Mouse (Mus musculus) right cerebral cortex, postnatal 10 days (tissue): ENCODE measurements at regions not wholly inside any gene's neighbourhood (a gene's known extent, or its start where the extent isn't known, plus 50 kb on each side); places are given as distances from the start of the nearest gene placed in this dataset.
A peak's percentile ranks its signal among the peaks of the same experiment; 100 is the strongest.

Experiments used
- DNase-seq, 2 experiments: peaks; one replicate each; pipeline ENCODE4 v3.0.0; 2021; ENCODE audit warnings: low spot score in 2 of 2

DNA sequence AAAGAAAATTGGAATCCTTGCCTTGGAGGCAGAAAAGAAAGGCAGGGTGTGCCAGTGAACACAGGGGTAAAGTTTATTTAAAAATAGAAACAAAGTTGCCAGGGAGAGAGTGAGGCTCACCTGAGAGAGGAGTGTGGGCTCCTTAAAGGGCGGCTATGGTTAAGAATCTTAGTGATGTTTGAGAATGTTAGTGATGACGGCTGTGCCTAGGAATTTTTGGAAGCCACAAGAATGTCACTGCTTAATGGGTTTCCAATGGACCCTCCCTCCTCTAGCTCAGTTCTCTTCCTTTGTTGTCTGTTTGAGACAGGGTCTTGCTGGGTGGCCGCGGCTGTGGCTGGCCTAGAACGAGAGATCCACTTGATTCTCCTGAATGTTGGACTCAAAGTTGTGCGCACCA lies 106.3 kb upstream of the Hs6st1 start:
- no peak for DNase-seq

DNA sequence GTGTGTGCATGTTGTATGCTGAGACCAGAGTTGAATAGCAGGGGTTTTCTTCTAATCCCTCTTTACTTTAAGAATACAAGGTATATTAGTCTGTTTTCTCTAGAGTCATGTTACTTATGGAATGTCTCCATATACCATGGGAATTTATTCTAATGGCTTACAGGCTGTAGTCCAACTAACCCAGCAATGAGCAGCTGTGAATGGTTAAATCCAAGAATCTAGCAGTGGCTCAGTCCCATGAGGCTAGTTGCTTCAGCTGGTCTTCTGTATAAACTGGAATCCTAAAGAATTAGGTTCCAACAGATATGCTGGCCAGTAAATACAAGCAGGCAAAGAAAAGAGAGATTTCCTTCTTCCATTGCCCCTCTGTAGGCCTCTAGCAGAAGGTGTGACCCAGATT lies 99.7 kb upstream of the Hs6st1 start:
- DNase-seq, result no peak

DNA sequence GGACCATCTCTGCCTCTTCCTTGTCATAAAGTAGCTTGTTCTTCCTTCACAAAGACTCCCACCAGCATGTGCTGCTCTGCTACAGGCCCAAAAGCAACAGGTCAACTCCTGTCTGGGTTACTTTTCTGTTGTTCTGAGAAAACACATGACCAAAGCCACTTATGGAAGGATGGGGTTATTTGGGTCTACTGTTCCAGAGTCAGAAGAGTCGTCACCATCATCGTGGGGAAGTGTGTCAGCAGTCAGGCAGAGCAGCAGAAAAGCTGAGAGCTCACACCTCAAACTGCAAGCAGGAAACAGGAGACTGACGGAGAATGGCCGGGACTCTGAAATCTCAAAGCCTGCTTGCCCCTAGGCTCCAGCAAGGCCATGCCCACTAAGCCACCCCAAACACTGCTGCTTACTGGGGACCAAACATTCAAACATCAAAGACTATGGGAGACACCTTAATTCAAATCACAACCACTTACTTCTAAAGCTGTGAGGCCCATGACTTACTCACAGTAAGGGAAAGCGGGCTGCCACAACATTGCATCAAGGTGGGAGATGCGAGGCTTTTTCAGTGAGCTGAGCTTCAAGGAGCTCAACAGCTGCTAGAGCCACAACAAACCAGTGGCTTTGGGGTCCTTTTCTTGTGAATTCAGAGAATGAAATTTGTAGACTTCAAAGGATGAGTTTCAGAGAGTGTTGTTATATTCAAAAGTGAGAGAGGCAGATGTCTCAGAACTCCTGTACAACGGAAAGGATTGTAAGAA lies 96.6 kb upstream of the Hs6st1 start:
- DNase-seq, result no peak

DNA sequence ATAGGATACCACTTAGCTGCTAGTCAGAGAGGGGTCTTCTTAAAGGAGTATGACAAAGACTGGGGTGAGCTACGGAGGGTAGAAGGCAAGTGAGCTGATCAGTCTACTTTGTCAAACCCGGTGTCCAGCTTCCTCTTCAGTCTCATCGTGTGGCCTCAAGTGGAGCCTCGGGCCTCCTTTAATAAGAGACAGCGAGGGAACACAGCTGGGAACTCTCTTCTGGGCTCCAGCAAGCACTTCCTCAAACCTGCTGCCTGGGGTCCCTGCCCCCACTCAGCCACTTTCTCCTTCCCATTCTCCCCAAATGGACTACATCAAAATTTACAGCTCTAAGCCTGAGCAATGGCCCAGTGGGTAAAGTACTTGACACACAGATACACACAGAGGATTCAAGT lies 96.0 kb upstream of the Hs6st1 start:
- no peak for DNase-seq

DNA sequence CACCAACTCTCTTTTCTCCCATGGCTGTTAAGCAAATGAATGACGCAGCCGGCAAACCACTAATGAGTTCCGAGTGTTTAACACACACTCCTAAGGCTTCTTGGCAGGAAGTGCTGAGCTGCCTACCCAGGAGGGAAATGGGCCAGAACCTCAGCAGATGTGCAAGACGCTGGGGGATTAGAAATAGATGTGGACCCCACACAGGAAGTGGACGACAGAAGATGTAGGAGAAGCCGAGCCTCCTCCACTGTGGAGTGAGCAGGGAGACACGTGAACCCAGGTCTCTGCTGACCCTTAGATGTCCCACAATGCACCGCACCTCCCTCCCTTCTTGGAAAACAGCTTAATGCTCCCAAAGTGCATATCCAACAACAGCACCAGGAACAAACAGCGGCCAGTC lies 94.8 kb upstream of the Hs6st1 start:
- DNase-seq, result no peak

DNA sequence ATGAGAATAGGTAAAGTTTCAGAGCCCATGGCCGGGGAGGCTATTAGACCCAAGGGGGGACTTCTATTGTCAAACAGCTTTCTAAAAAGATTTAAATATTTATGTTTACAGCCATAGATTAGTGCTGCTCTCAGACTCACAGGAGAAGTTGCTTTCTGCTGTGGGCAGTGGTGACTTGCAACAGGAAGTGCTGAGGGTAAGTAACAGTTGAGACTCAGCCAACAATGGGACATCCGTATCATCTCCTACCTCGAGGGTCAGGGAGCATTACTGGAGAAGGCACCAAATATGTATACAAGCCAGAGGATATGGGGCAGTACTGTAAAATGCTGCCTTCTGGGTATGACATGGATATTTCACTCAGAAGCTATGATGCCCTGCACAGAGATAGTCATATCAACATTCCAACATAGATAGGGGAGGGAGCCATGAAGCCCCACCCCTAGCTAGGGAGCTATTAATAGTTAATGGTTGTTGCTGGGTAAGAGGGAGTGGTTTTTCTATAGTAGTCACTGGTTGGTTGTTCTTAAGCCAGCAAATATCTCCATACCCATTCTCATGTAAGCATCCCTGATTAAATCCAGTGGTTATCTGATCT lies 92.5 kb upstream of the Hs6st1 start:
- no peak for DNase-seq

DNA sequence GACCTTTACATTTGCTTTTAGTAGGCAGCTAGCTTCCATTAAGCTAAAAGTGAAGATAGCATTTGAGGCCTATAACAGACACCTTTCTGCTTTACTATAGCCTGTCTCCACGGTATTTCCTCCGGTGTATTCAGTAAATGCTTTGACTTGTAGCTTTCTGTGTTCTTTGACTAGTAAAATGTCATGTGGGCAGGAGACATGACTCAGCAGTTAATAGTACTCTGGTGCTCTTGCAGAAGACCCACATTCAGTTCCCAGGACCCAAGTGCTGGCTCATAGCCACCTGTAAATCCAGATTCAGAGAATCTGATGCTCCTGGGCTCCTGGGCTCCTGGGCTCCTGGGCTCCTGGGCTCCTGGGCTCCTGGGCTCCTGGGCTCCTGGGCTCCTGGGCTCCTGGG lies 91.7 kb upstream of the Hs6st1 start:
- no peak for DNase-seq

DNA sequence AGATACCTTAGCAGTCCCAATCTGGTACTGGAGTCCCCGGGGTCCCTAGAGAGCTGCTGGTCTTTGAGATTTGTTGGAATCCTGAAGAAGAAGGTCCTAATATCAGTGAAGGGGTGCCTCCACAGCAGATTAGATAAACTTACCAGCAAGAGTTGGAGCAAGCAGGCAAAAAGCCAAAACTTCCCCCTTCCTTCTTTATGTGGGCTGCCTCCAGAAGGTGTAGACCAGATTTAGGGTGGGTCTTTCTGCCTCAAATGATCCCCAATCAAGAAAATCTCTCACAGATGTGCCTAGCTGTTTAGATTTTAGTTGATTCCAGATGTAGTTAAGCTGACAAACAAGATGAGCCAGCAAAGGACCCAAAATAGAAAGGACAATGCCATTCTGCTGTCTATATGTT lies 90.1 kb upstream of the Hs6st1 start:
- no peak for DNase-seq

DNA sequence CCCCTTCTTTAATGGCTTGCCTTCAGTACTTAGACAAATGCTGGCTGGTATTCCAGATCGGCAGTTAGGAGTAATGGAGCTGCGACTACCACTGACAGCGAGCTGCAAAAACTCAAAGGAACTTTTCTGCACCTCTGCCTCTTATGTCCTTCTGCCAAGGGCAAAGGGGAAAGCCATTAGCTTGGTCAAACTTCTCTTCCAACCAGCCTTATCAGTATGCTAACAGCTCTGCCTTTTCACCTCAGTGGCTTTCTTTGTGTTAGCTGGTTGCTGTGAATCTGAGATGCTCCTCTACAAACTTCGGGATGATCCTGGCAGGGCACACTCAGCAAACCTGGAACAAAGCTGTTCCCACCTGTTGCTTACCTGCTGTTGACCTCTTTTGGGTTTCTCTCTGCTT lies 89.4 kb upstream of the Hs6st1 start:
- no peak for DNase-seq

DNA sequence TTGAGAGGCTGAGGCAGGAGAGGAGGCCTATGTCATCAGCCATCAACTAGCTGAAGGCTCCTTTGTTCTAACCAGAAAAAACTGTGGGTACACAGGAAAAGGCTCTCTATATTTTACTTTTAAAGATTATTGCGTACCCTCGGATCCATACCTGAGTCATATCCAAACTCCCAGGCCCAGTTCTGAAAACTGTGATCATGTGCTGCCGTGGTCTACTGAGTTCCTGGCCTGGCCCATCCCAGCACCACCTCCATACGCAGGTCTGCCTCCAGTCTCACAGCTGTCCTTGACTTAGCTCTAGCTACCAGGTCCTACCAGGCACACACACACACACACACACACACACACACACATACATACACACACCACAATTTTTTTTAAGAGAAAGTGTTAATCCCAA lies 87.0 kb upstream of the Hs6st1 start:
- no peak for DNase-seq

DNA sequence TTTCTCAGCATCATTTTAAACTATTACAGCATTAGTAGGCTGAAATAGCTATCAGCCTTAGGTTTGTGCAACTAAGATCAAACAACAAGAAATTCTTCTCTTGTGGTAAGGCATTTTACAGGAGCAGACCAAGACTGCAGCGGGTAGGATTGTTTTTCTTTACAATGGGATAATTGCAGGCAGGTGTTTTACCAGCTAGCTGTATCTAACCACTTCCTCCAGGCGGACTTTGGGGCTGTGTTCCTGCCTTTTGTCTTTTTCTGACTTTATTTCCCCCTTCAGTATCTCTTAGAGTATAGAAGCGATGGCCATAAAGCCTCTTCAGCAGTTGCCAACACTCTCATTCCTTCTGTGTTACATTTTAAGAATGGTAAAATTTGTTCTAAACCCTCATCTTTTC lies 84.8 kb upstream of the Hs6st1 start:
- DNase-seq, result no peak

DNA sequence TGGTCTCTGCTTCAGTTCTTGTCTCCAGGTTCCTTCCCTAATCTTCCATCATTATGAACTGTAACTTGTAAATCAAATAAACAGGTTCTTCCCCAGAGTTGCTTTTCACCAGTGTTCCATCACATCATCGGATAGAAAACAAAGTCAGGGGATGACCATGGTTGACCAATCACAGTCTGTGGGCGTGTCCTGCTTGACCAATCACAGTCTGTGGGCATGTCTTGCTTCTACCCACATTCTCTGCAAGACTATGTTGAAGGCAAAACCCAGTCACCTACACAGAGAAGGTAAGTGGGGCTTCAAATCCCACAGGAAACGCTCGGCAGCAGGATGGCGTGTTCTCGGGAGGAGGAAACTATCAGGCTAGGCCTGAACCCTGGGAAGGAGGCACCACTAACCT lies 82.9 kb upstream of the Hs6st1 start:
- DNase-seq, result no peak

DNA sequence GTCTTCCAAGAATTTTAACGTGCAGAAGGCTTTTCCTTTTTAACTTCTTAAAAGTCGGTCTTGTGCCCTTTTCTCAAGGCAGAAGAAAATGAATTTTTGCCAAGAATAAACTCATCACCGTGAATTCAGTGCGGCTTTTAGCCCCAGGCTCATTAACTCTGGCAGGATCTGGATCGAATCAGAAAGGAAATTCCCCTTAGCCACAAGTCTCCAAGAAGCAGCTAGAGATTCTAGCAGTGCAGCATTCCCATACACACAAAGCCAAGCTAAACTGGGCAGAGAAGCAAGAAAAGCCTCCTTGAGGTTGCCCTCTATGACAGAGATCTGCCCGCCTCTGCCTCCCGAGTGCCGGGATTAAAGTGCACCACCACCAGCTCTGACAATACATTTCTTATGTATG lies 81.5 kb upstream of the Hs6st1 start:
- no peak for DNase-seq

DNA sequence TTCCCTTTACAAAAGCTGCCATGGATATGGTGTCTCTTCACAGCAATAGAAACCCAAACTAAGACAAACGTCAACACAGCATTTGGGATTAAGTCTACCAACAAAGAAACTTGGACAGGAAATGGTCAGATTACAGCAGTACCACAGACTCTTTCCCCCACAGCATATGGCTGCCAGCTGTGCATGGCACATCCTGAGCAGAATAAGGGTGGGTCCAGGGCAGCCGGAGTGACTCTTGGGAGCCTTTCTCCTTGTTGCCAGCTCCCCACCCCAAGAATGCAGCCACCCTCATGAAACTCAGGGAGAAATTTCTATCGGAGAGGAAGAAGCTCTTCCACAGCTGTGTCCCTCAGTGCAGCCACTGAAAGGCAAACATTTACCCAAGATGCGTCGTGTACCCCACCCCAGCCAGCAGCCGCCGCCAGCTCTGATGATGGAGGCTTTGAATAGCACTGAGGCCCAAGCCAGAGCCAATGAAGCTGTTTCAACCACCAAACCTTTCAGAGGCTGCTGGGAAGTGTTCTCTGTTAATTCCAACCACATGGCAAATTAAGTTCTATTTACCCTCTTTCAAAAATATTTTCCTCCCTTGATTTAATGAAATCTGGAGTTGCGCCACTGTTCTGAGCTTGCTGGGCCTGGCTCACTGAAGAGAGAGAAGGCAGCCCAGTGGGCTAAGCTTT lies 75.8 kb upstream of the Hs6st1 start:
- DNase-seq, result no peak

DNA sequence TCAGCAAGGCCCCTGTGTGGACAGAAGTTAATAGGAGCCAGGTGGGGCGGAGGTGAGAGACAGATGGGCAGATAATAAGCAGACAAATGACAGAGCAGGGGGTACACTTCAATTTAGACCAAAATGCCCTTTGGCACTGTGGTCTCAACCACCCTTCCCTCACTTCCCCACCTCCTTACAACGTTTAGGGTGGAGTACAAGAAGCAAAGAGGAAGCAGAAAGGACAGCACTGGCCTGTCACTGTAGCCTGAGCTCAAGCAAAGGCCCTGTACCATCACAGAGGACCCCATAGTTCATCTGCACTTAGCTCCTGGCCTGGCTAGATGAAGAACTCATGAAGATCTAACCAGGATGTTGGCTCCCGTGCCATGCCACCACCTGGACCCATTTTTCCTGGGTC lies 75.3 kb upstream of the Hs6st1 start:
- no peak for DNase-seq

DNA sequence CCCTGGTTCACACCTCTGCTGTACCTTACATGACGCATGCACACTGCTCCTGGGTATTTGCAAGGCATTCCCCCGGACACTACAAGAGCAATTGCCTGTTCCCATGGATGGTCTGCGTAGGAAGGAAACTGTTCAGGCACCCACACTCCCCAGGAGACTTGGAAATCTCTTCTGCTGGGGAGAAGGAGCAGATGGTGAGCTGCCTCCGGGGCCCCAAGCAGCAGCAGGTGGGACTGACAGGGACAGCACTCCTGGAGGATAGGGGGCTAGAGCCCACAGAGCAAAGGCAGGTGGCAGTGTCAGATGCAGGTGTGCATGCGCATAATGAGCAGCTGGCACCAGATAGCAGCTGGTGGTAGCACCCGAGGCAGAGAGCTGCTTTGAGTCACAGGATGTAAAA lies 72.5 kb upstream of the Hs6st1 start:
- DNase-seq, result peak; percentile 40 to 51

DNA sequence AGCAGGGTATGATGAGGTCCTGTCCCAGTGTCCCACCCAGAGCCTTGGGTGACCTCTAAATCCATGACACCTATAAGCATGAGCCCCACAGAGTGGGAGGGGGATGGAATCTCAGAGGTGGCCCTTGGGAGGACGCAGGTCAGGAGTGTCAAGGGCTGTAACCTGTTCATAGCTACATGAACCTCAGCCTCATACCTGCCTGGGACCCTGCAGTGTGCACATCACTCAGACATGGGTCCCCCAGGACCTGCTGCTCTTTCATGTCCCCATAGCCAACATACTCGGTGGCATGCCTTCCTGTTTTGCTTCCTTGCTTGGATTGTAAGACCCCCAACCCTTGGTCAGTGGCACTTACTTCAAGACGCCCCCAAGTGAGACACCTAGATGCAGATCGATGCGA lies 66.9 kb upstream of the Hs6st1 start:
- no peak for DNase-seq

DNA sequence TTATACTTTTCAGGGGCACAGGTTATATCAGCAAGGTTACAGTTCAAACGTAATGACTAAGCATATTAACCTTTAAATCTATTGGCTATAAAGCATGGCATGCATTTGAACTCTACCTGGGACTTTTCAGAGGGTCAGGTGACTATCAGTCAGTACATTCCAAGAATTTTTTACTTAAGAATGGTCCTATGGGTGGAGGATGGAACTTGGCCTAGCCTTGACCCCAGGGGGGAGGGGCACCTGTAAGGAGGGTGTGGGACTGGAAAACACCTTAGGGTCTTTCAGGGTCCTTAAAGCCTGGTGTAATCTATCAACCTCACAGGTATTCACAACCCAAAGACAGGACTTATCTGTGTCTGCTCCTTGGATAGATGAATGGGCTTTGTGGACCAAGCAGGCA lies 66.4 kb upstream of the Hs6st1 start:
- no peak for DNase-seq

DNA sequence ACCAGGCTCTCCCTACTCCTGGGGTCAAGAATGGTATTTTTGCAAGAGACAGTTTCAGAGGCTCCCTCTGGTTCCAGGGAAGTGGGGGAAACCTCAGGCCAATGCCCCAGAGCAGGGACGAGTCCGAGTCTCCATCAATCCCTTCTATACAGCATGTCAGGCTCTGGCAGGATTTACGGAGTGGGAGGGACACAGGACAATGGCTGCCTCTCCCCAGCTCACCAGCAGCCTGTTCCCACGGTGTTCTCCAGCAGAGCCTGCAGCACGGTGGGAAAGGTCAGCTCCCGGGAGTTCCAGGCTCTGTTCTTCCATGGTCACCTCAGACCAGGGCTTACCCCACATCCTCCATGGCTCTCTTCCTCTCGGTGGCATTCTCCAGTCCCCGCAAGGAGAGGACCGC lies 64.6 kb upstream of the Hs6st1 start:
- no peak for DNase-seq

DNA sequence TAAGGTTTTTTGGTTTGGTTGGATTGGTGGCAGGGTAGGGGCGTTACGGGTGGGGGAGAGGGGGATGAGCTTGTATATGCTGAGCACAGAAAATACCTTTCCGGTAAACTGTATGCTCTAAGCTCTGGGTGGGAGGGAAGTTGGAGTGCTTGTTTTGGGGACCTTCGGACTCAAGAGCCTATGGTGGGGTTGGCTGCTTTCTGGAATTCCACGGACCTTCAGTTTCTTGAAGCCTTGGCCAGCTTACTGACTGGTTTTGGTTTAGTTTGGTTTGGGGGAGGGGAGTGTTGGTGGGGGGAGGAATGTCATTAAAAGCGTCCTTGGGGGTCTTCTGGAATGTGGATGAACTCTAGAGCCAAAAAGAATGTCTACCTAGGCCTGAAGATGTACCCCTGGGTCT lies 59.6 kb upstream of the Hs6st1 start:
- no peak for DNase-seq

DNA sequence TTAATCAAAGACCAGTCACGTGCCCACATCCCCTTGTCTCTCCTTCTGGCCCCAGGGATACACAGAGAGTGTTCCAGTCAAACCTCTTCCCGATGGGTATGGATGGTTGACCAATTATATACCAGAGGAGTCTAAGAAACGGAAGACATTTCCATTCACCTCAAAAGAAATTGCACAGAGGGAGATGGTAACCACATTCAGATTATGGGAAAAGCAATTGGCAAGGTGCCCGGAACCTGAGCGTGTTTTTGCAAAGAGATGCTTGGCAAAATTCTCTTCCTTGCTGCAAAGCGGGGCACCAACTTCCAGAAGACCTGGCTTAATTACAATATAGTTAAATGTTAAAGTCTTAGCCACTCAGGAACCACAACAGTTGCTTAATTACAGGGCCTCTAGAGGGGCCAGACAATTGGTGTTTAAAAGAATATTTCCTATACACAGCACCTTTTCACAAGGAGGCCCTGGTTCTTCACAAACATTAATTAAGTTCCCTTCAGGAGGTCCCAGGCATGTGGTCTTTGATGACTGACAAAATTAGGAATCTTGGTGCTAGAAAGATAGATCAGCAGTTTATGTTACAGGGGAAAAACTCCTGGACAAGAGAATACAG lies 59.1 kb upstream of the Hs6st1 start:
- peak; percentile 81 to 84 for DNase-seq

DNA sequence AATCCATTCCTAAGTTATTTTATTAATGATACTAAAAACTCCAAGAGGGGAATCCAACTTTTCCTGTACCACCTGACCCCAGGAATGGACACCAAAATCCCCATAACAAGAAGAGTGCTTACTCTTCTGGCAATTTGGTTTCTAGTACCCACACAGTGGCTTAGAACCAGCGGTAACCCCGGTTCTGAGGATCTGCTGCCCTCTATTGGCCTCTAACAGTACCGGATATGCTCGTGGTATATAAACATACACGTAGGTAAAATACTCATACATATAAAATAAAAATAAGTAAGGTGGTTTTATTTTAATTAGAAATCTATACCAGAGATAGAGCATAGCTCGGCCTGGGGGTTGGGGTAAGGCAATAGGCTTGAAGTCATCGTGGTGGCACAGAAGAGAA lies 58.0 kb upstream of the Hs6st1 start:
- no peak for DNase-seq

DNA sequence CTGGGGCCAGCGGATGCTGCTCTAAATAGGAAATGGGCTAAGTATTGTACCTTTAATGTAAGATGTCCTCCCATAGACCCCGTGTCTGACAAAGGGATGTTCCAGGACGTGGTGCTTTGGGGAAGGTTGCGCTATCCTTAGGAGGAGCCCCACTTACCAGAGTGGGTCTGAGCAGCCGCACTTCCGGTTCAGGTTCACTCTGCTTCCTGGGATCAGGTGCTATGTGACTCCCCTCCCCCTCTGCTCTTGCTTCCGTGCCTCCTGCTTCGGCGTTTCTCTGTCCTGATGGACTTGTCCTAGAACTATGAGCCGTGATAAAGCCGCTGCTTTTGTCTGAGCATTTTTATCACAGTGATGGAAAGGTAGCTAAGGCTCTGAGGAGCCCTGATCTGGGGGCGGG lies 57.4 kb upstream of the Hs6st1 start:
- no peak for DNase-seq
